Mouse (Mus musculus) hindbrain, embryonic 16.5 days (tissue): ENCODE data around the gene Treml2. TPM values are rescaled to one million over a fixed set of nuclear protein-coding genes. Genes with fewer than 3 reads are reported as not detected.

Source experiments
- ATAC-seq: fragments of 200-750 bp; cut with Nextera tagmentation; 2 replicates; pipeline ENCODE4 v1.8.0; 2017; ENCODE audit warnings: moderate TSS enrichment, moderate library complexity
- H3K27ac ChIP-seq: fragments of 300-500 bp; sonication (generic); 2 replicates; pipeline ENCODE4 v1.5.1; 2014; ENCODE audit warnings: low read depth, mild to moderate bottlenecking, control low read depth, low read length, moderate library complexity
- H3K27me3 ChIP-seq: fragments of 300-500 bp; sonication (generic); replicated peaks from 2 replicates; pipeline ENCODE4 v1.6.1; 2014; ENCODE audit warnings: low read length; ENCODE audit not compliant: control insufficient read depth, insufficient read depth
- H3K36me3 ChIP-seq: fragments of 300-500 bp; sonication (generic); 2 replicates; pipeline ENCODE4 v1.6.1; 2014; ENCODE audit warnings: mild to moderate bottlenecking, low read length, moderate library complexity, mixed read lengths; ENCODE audit not compliant: control insufficient read depth, insufficient read depth
- H3K4me1 ChIP-seq: fragments of 300-500 bp; sonication (generic); 2 replicates; pipeline ENCODE4 v1.6.1; 2014; ENCODE audit warnings: low read depth, low read length; ENCODE audit not compliant: control insufficient read depth, insufficient read depth
- H3K4me2 ChIP-seq: fragments of 300-500 bp; sonication (generic); 2 replicates; pipeline ENCODE4 v1.6.1; 2014; ENCODE audit warnings: mild to moderate bottlenecking, low read length, control low read depth, moderate library complexity
- H3K4me3 ChIP-seq: fragments of 300-500 bp; sonication (generic); 2 replicates; pipeline ENCODE4 v1.5.1; 2014; ENCODE audit warnings: mild to moderate bottlenecking, low read length, control low read depth, moderate library complexity
- H3K9ac ChIP-seq: fragments of 300-500 bp; sonication (generic); 2 replicates; pipeline ENCODE4 v1.6.1; 2014; ENCODE audit warnings: low read depth, mild to moderate bottlenecking, control low read depth, low read length, moderate library complexity
- H3K9me3 ChIP-seq: fragments of 300-500 bp; sonication (generic); 2 replicates; pipeline ENCODE4 v1.6.1; 2014; ENCODE audit warnings: mild to moderate bottlenecking, low read length, moderate library complexity; ENCODE audit not compliant: control insufficient read depth
- WGBS: fragments of 180-500 bp; shearing (Covaris S2); extraction: QIAGEN DNeasy Blood & Tissue Kit; methylation state at CpG from one replicate; pipeline ENCODE4 v1.1.7; 2014; 5-methylcytosine and 5-hydroxymethylcytosine counted together
- polyA plus RNA-seq: library from polyadenylated mRNA; unstranded; fragments of >200 nt; fragmentation: Nextera tagmentation; extraction: Ambion mirVana; gene quantifications from 2 replicates; pipeline ENCODE4 v1.2.1, GENCODE M21; 2015

Gene Treml2
- polyA plus RNA-seq = 0.27 TPM in 1 of 2 replicates, not detected in the other

- no peak within 1 kb of the TSS for H3K9ac ChIP-seq
- no peak within 1 kb of the TSS for H3K27ac ChIP-seq
- H3K9me3 ChIP-seq = no peaks in the 10 kb centered on the region
- H3K27me3 ChIP-seq = no peaks in the 10 kb centered on the region
- ATAC-seq = no peak
- H3K36me3 ChIP-seq = no peaks in the 10 kb centered on the region
- 33% methylated on average over 4 of the region's 4 CpGs for WGBS
- H3K4me2 ChIP-seq = no peak within 1 kb of the TSS
- no peaks in the 10 kb centered on the region for H3K4me1 ChIP-seq
- H3K4me3 ChIP-seq = no peak within 1 kb of the TSS
These were observed at the start of gene Treml2 for GRCm38 (mm10) chr17:48299203-48299602. TSS of gene Treml2 (plus strand) at chr17:48299498.

DNA sequence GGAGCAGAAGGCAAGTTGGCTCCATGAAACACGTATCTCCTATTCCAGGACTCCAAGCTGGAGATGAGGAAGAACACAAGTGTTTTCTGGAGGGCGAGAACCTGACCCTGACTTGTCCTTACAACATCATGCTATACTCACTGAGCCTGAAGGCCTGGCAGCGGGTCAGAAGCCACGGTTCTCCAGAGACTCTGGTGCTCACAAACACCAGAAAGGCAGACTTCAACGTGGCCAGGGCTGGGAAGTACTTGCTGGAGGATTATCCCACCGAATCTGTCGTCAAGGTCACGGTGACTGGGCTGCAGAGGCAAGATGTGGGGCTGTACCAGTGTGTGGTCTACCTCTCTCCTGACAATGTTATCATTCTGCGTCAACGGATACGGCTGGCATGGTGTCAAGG lies 49.8 kb upstream of the Treml2 start:
- ATAC-seq = no peak
- H3K4me3 ChIP-seq = no peak overlapping the region
- H3K27ac ChIP-seq = no peak overlapping the region
- WGBS = 86% methylated on average over 11 of the region's 11 CpGs
- no peaks in the 10 kb centered on the region for H3K9me3 ChIP-seq
- H3K9ac ChIP-seq = no peak overlapping the region
- H3K4me2 ChIP-seq = no peak overlapping the region
- H3K27me3 ChIP-seq = no peaks in the 10 kb centered on the region
- no peaks in the 10 kb centered on the region for H3K36me3 ChIP-seq
- no peaks in the 10 kb centered on the region for H3K4me1 ChIP-seq

GRCm38 (mm10) chr17:48250631-48251030 lies 48.7 kb upstream of the Treml2 start:
- WGBS = 92% methylated on average over 7 of the region's 7 CpGs
- no peak overlapping the region for H3K4me3 ChIP-seq
- no peaks in the 10 kb centered on the region for H3K27me3 ChIP-seq
- H3K4me1 ChIP-seq = no peaks in the 10 kb centered on the region
- no peak overlapping the region for H3K27ac ChIP-seq
- no peak for ATAC-seq
- H3K9ac ChIP-seq = no peak overlapping the region
- no peak overlapping the region for H3K4me2 ChIP-seq
- no peaks in the 10 kb centered on the region for H3K9me3 ChIP-seq
- no peaks in the 10 kb centered on the region for H3K36me3 ChIP-seq

DNA sequence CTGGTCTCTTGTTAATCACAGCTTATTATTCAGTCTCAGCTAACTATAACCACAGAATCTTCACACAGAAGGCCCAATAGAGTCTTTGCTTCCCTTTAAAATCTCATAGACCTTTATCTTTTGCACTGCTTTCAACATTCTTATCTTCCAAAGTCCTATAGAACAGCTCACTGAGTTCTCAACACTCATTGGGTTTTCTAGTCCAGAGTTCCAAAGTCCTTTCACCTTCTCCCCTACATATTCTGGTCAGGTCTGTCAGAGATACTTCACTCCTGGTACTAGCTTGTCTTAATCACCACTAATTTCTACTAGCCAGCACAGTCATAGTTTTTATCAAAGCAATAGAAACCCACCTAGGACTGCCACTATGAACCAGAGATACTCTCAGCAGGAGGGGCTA lies 42.7 kb upstream of the Treml2 start:
- no peak overlapping the region for H3K27ac ChIP-seq
- H3K36me3 ChIP-seq = no peaks in the 10 kb centered on the region
- H3K27me3 ChIP-seq = no peaks in the 10 kb centered on the region
- H3K9me3 ChIP-seq = peaks cover 10% of the 10 kb centered on the region
- no peak overlapping the region for H3K4me2 ChIP-seq
- ATAC-seq = no peak
- no peaks in the 10 kb centered on the region for H3K4me1 ChIP-seq
- H3K9ac ChIP-seq = no peak overlapping the region
- H3K4me3 ChIP-seq = no peak overlapping the region

GRCm38 (mm10) chr17:48261868-48262267 lies 37.4 kb upstream of the Treml2 start:
- H3K9me3 ChIP-seq = peaks cover 10% of the 10 kb centered on the region
- WGBS = 87% methylated on average over 2 of the region's 2 CpGs
- H3K4me2 ChIP-seq = no peak overlapping the region
- no peaks in the 10 kb centered on the region for H3K27me3 ChIP-seq
- ATAC-seq = no peak
- H3K9ac ChIP-seq = no peak overlapping the region
- no peaks in the 10 kb centered on the region for H3K36me3 ChIP-seq
- H3K27ac ChIP-seq = no peak overlapping the region
- H3K4me1 ChIP-seq = no peaks in the 10 kb centered on the region
- no peak overlapping the region for H3K4me3 ChIP-seq

DNA sequence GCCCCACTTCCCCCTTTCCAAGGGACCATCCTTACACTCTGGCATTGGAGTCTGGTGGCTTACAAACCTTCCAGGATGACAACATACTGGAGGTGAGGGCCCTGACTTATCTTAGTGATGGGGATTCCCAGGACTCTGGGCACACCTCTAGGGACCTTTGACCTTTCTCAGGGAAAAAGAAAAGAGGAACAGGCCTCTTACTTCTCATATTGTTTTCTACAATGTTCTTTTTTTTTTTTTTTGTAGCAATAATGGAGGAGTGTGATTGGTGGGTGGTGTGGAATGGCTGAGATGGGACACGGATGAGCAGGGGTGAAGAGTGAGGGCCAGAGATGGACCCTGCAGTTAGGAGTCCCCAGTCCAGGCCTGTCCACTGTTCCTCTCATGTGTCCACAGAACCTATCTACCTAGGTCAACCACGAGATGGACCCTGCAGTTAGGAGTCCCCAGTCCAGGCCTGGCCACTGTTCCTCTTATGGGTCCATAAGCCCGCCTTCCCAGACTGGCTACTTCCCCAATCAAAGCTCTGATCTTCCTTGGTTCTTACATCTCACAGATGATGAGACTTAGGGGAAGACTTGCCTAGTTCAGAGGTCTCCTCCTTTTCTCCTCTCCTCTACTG lies 35.4 kb upstream of the Treml2 start, which contains the start of gene Treml4:
Treml4 (plus strand) TSS at position 555 of the 622 bp plus-strand sequence.
- 85% methylated on average over 3 of the region's 3 CpGs for WGBS
- Histone ChIP-seq H3K27me3 (no peaks in the 10 kb centered on the region), H3K27ac (no peak within 1 kb of the TSS), H3K9ac (no peak within 1 kb of the TSS), H3K36me3 (no peaks in the 10 kb centered on the region), H3K4me3 (no peak within 1 kb of the TSS), H3K9me3 (peaks cover 9% of the 10 kb centered on the region), H3K4me2 (no peak within 1 kb of the TSS), H3K4me1 (no peaks in the 10 kb centered on the region)
- ATAC-seq = no peak

GRCm38 (mm10) chr17:48264662-48265061 lies 34.6 kb upstream of the Treml2 start:
- Histone ChIP-seq H3K4me2 (no peak overlapping the region), H3K27me3 (no peaks in the 10 kb centered on the region), H3K4me1 (no peaks in the 10 kb centered on the region), H3K9ac (no peak overlapping the region), H3K36me3 (no peaks in the 10 kb centered on the region), H3K27ac (no peak overlapping the region), H3K9me3 (peaks cover 3% of the 10 kb centered on the region), H3K4me3 (no peak overlapping the region)
- 92% methylated on average over 7 of the region's 7 CpGs for WGBS
- ATAC-seq = no peak

DNA sequence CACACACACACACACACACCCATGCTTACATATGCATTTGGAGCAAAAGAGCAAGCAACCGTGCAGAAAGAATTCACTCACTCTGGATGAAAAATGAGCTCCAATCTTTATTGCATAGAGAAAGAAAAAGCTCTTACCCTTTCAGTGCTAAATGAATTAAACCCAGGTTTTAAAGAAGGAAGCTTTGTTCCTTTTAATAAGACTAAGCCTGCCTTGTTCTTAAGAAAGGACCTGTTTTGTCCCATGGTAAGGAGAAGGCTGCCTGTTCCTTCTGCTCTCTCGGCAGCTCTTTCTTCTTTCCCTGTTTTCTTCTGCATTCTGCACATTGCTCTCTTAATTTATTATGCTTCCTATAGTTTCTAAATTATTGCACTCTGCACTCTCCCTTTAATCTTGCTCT lies 33.2 kb upstream of the Treml2 start:
- no peak overlapping the region for H3K27ac ChIP-seq
- no peaks in the 10 kb centered on the region for H3K27me3 ChIP-seq
- no peak overlapping the region for H3K9ac ChIP-seq
- ATAC-seq = no peak
- no peaks in the 10 kb centered on the region for H3K4me1 ChIP-seq
- WGBS = 17% methylated on average over 2 of the region's 2 CpGs
- no peaks in the 10 kb centered on the region for H3K36me3 ChIP-seq
- no peak overlapping the region for H3K4me2 ChIP-seq
- no peak overlapping the region for H3K4me3 ChIP-seq
- no peaks in the 10 kb centered on the region for H3K9me3 ChIP-seq

DNA sequence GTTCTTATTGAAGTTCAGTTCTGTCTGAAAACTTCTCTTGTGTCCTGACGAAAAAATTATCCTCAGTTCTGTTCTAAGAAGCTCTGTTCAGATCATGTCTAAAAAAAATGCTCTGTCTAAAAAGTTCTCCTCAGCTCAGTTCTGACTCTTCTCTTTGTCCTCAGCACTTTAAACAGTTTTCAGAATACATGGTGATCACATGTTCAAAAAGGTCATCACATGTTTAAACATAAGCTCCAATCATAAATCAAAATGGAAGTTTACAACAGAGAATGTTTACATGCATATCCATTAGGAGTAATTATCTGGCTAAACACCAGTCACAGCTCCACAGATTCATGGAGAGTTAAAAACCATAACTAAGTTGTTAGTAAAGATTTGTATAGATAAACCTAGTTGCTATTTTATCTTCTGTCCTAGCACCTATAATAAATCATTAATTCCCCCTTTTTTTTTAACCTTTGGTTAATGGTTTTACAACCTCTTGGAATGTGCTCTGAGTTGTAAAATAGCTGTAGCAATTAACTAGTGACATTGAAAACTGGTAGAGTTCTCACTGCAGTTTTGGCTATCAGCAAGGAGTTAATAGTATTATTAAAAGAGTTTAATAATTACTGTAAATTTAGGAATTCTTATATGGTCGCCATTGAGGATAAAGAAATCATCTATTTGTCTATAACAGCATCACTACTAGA lies 32.5 kb upstream of the Treml2 start:
- H3K9me3 ChIP-seq = no peaks in the 10 kb centered on the region
- H3K4me3 ChIP-seq = no peak overlapping the region
- no peak overlapping the region for H3K4me2 ChIP-seq
- no peaks in the 10 kb centered on the region for H3K36me3 ChIP-seq
- WGBS = 45% methylated on average over 2 of the region's 2 CpGs
- no peak overlapping the region for H3K9ac ChIP-seq
- H3K27ac ChIP-seq = no peak overlapping the region
- H3K27me3 ChIP-seq = no peaks in the 10 kb centered on the region
- no peak for ATAC-seq
- no peaks in the 10 kb centered on the region for H3K4me1 ChIP-seq
